Mouse (Mus musculus) CH12.LX (cell line): Measurements from ENCODE around the gene Clmn. TPM values are rescaled to one million over a fixed set of nuclear protein-coding genes. Genes with fewer than 3 reads are reported as not detected.

ENCODE experiments used
- DNase-seq: peaks from one replicate; pipeline ENCODE4 v3.0.0-alpha.2; 2013; ENCODE audit errors: extremely low read depth
- H3K27ac ChIP-seq: 2 replicates; pipeline ENCODE4 v1.5.1; 2012; ENCODE audit warnings: low read depth, mild to moderate bottlenecking, control low read depth, moderate library complexity; ENCODE audit not compliant: insufficient read depth
- H3K27me3 ChIP-seq: replicated peaks from 2 replicates; pipeline ENCODE3; 2012; ENCODE audit warnings: inconsistent platforms
- H3K36me3 ChIP-seq, 2 experiments: replicated peaks in 1 of 2; 2 replicates each; pipeline versions ENCODE3 to v1.6.1; 2012; ENCODE audit warnings: inconsistent platforms in 1 of 2, low read length in 1 of 2, mild to moderate bottlenecking in 1 of 2, mixed read lengths in 1 of 2, moderate library complexity in 1 of 2; ENCODE audit not compliant: control insufficient read depth in 1 of 2, insufficient read depth in 1 of 2
- H3K4me1 ChIP-seq, 2 experiments: 2 replicates each; pipeline ENCODE4 v1.6.1; 2012; ENCODE audit warnings: inconsistent platforms in 1 of 2, moderate library complexity in 1 of 2; ENCODE audit not compliant: insufficient read depth in 2 of 2, control insufficient read depth in 1 of 2
- H3K4me2 ChIP-seq: 2 replicates; pipeline ENCODE4 v1.6.1; 2012; ENCODE audit warnings: low read depth, mild to moderate bottlenecking, control low read depth; ENCODE audit not compliant: poor library complexity, insufficient read depth, severe bottlenecking
- H3K4me3 ChIP-seq, 3 experiments: fragments of 150-350 bp in 1 of 3; sonication (generic) in 1 of 3; replicated peaks in 1 of 3; 2 replicates each; pipeline versions ENCODE3 to v1.5.1; 2011 to 2012; ENCODE audit warnings: low read depth in 2 of 3, low read length in 2 of 3, mild to moderate bottlenecking in 2 of 3, moderate library complexity in 2 of 3, control low read depth in 1 of 3, improper control_type of control experiment in 1 of 3, inconsistent platforms in 1 of 3, mixed read lengths in 1 of 3; ENCODE audit not compliant: poor library complexity in 1 of 3
- H3K79me2 ChIP-seq: replicated peaks from 2 replicates; pipeline ENCODE4 v1.6.1; 2012; ENCODE audit warnings: mild to moderate bottlenecking, moderate library complexity; ENCODE audit not compliant: control insufficient read depth, poor library complexity, insufficient read depth, severe bottlenecking; ENCODE audit errors: extremely low read depth
- H3K9ac ChIP-seq: 2 replicates; pipeline ENCODE4 v1.6.1; 2012; ENCODE audit warnings: low read depth, mild to moderate bottlenecking, control low read depth, moderate library complexity; ENCODE audit not compliant: insufficient read depth
- H3K9me3 ChIP-seq: replicated peaks from 2 replicates; pipeline ENCODE3; 2012; ENCODE audit warnings: low read length, inconsistent platforms, mixed read lengths
- BHLHE40 ChIP-seq: IDR thresholded peaks from 2 replicates; pipeline ENCODE4 v1.6.1; 2011; ENCODE audit warnings: mild to moderate bottlenecking, low read depth, low read length, improper control_type of control experiment
- ELF1 ChIP-seq: IDR thresholded peaks from 2 replicates; pipeline ENCODE4 v1.6.1; 2014; ENCODE audit warnings: low read depth, mild to moderate bottlenecking, inconsistent platforms, low read length, improper control_type of control experiment
- EP300 ChIP-seq: IDR thresholded peaks from 2 replicates; pipeline ENCODE4 v1.6.1; 2011; ENCODE audit warnings: low read length, improper control_type of control experiment
- IRF4 ChIP-seq: IDR thresholded peaks from 2 replicates; pipeline ENCODE4 v1.6.1; 2014; ENCODE audit warnings: low read depth, mild to moderate bottlenecking, inconsistent platforms, low read length, improper control_type of control experiment
- JUND ChIP-seq: conservative IDR thresholded peaks from 2 replicates; pipeline ENCODE4 v1.6.1; 2011; ENCODE audit warnings: low read depth, low read length, improper control_type of control experiment
- KAT2A ChIP-seq: IDR thresholded peaks from 2 replicates; pipeline ENCODE4 v1.6.1; 2012; ENCODE audit warnings: low read length, improper control_type of control experiment, inconsistent platforms; ENCODE audit not compliant: insufficient replicate concordance
- MAX ChIP-seq: IDR thresholded peaks from 2 replicates; pipeline ENCODE4 v1.6.1; 2011; ENCODE audit warnings: low read length, improper control_type of control experiment
- NELFE ChIP-seq: IDR thresholded peaks from 2 replicates; pipeline ENCODE4 v1.6.1; 2011; ENCODE audit warnings: low read depth, low read length, improper control_type of control experiment
- SMC3 ChIP-seq: IDR thresholded peaks from 2 replicates; pipeline ENCODE4 v1.6.1; 2011; ENCODE audit warnings: low read depth, low read length, improper control_type of control experiment
- UBTF ChIP-seq: IDR thresholded peaks from 2 replicates; pipeline ENCODE4 v1.6.1; 2012; ENCODE audit warnings: low read depth, mild to moderate bottlenecking, inconsistent platforms, low read length, improper control_type of control experiment, moderate library complexity
- USF1 ChIP-seq: IDR thresholded peaks from 2 replicates; pipeline ENCODE4 v1.6.1; 2014; ENCODE audit warnings: low read depth, mild to moderate bottlenecking, inconsistent platforms, low read length, improper control_type of control experiment
- ZKSCAN1 ChIP-seq: IDR thresholded peaks from 2 replicates; pipeline ENCODE4 v1.6.1; 2012; ENCODE audit warnings: low read depth, inconsistent platforms, low read length, improper control_type of control experiment, borderline replicate concordance
- ZMIZ1 ChIP-seq: IDR thresholded peaks from 2 replicates; pipeline ENCODE4 v1.6.1; 2012; ENCODE audit warnings: low read depth, mild to moderate bottlenecking, inconsistent platforms, low read length, improper control_type of control experiment
- ZNF384 ChIP-seq: IDR thresholded peaks from 2 replicates; pipeline ENCODE4 v1.6.1; 2012; ENCODE audit warnings: low read depth, low read length, improper control_type of control experiment, inconsistent platforms
- dilution Hi-C: fragments of 300-500 bp; cut with MboI; formaldehyde crosslinking; loops from 2 replicates; pipeline ENCODE4 v1.14.3; 2020; ENCODE audit warnings: low sequenced_read_pairs; ENCODE audit not compliant: extremely low pct_unique_long_range_greater_than_20kb, extremely low pct_ligation_motif_present
- in situ Hi-C: fragments of 300-500 bp; cut with MboI; formaldehyde crosslinking; loops from 3 replicates; pipeline ENCODE4 v1.14.3; 2019; ENCODE audit warnings: low sequenced_read_pairs, low pct_ligation_motif_present, low pct_unique_long_range_greater_than_20kb, mixed read lengths
- polyA plus RNA-seq: library from polyadenylated mRNA; unstranded; fragments of >175 nt; gene quantifications from 2 replicates; pipeline ENCODE4 v1.2.1, GENCODE M21; 2012; ENCODE audit warnings: low read depth; ENCODE audit not compliant: insufficient read length
- total RNA-seq, 2 experiments: library from RNA; depleted of rRNA; stranded (reverse); fragments of 300-350 nt in 1 of 2; fragments of >200 nt in 1 of 2; gene quantifications; 2 replicates each; pipeline ENCODE4 v1.2.3; 2012 to 2014

Gene Clmn
- total and polyA plus RNA-seq, 3 experiments: not detected

DNA sequence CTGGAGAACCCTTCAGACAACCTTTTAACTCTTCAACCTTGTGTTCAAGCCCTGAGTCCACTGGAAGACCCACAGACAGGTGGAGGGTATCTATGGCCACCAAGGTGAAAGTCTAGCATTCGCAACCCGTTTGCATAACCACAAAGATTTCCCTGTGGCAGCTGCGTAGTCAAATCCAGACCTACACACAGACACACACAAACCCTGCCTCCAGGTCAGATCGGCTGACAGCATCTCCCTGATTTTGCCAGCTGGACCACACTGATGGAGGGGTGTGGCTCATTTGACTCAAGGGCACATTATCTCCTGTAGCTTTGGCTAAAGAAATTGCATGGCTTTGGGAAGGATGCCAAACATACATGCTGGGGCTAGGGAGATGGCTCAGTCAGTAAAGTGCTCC is 17.6 kb downstream of the Clmn start:
- Histone ChIP-seq H3K9me3 (no peaks in the 10 kb centered on the region), H3K27ac (no peak overlapping the region), H3K27me3 (peaks cover 91% of the 10 kb centered on the region)
- TF ChIP-seq KAT2A (no peak), BHLHE40 (peak; percentile 49), ZMIZ1 (no peak)
- TF ChIP-seq, all 38 proteins: peak for 1
- dilution Hi-C loops: no loop called here
- Histone ChIP-seq H3K4me2 (no peak overlapping the region), H3K79me2 (no peaks in the 10 kb centered on the region), H3K9ac (no peak overlapping the region), H3K4me1 (peaks cover 5 to 17% of the 10 kb centered on the region in 2 experiments; a peak in 2 of 4 replicates), H3K4me3 (no peak overlapping the region), H3K36me3 (no peaks in the 10 kb centered on the region)
- peak; percentile 7 for DNase-seq
- in situ Hi-C loops: no loop called here

DNA sequence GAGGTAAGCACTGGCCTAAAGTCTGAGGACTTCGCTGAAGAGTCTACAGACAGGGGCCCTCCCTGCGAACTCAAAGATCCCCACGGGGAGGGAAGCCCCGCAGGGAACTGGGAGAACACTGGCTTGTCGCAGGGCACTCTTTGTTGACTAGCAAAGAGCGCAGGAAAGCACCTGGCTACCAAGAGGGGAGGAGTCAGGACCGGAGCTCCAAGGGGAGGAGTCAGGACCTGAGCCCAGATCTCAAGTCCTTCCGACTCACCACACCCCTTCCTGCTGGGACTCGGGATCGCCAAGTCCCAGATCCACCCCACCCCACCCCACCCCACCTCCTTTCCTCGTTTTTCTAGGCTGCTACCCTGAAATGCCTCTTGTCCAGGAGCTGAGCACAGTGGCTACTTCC is 19.2 kb downstream of the Clmn start:
- TF ChIP-seq IRF4 (0 out of 2 replicates have a peak, but pooled peaks have one; percentile 11), USF1 (no peak)
- TF ChIP-seq, all 38 proteins: peak for 1
- Histone ChIP-seq H3K9ac (no peak overlapping the region), H3K4me1 (peaks cover 5 to 17% of the 10 kb centered on the region in 2 experiments; a peak in 2 of 4 replicates), H3K36me3 (no peaks in the 10 kb centered on the region), H3K4me2 (peak overlapping the region; percentile 72), H3K4me3 (no peak overlapping the region), H3K79me2 (no peaks in the 10 kb centered on the region), H3K27ac (no peak overlapping the region), H3K27me3 (peaks cover 93% of the 10 kb centered on the region), H3K9me3 (no peaks in the 10 kb centered on the region)
- in situ Hi-C loops (no loop called here), dilution Hi-C loops (no loop called here)
- no peak for DNase-seq

DNA sequence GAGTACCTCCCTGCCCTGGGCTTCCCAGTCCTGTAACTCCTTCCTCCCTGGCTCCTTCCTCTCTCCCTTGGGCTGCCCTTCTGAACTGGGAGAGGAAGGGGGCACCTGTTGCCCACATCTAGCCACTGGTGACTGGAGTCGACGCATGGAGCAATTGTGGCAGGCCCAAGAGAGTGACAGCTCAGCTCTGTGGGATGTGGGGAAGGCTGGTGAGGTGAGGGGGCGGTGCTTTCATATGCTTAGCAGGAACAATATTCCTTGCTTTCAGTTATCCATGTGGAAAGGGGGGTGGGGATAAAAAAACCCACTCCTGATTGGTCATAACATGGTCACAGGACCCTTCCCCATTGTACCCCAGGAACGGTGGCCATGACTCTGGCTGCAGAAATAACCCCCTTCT is 19.9 kb downstream of the Clmn start:
- Histone ChIP-seq H3K79me2 (no peaks in the 10 kb centered on the region), H3K27ac (no peak overlapping the region), H3K9ac (no peak overlapping the region), H3K9me3 (no peaks in the 10 kb centered on the region), H3K36me3 (no peaks in the 10 kb centered on the region), H3K4me3 (no peak overlapping the region), H3K27me3 (peaks cover 93% of the 10 kb centered on the region), H3K4me2 (no peak overlapping the region), H3K4me1 (peaks cover 5 to 17% of the 10 kb centered on the region in 2 experiments; a peak in 2 of 4 replicates)
- DNase-seq: no peak
- in situ Hi-C loops: no loop called here
- dilution Hi-C loops: no loop called here
- TF ChIP-seq ZKSCAN1 (no peak), UBTF (no peak), JUND (no peak), ZNF384 (no peak), EP300 (no peak), ELF1 (no peak), IRF4 (no peak), USF1 (no peak), NELFE (no peak), SMC3 (no peak), MAX (no peak)
- TF ChIP-seq, all 38 proteins: peak for 0
